Mouse (Mus musculus) liver, embryonic 14.5 days (tissue): Measurements from ENCODE around the gene Odf2l. TPM values are rescaled to one million over a fixed set of nuclear protein-coding genes. Genes with fewer than 3 reads are reported as not detected.

ENCODE experiments used
- ATAC-seq: fragments of 200-750 bp; cut with Nextera tagmentation; 2 replicates; pipeline ENCODE4 v1.8.0; 2017; ENCODE audit warnings: moderate number of reproducible peaks, mild to moderate bottlenecking, moderate library complexity; ENCODE audit not compliant: insufficient read depth
- DNase-seq, 3 experiments: peaks; one replicate each; pipeline ENCODE4 v3.0.0-alpha.2; 2012 to 2013; ENCODE audit warnings: low read depth in 3 of 3, low spot score in 3 of 3
- H3K27ac ChIP-seq: fragments of 300-500 bp; sonication (generic); 2 replicates; pipeline ENCODE4 v1.5.1; 2014; ENCODE audit warnings: moderate library complexity, mild to moderate bottlenecking, control low read depth, inconsistent platforms
- H3K27me3 ChIP-seq: fragments of 300-500 bp; sonication (generic); 2 replicates; pipeline ENCODE4 v1.6.1; 2014; ENCODE audit warnings: mild to moderate bottlenecking, low read length, moderate library complexity; ENCODE audit not compliant: control insufficient read depth, insufficient read depth
- H3K36me3 ChIP-seq: fragments of 300-500 bp; sonication (generic); replicated peaks from 2 replicates; pipeline ENCODE4 v1.6.1; 2014; ENCODE audit warnings: low read depth; ENCODE audit not compliant: control insufficient read depth, insufficient read depth
- H3K4me1 ChIP-seq, 2 experiments: fragments of 200-500 bp in 1 of 2; fragments of 300-500 bp in 1 of 2; sonication (generic) in 1 of 2; replicated peaks; 2 replicates each; pipeline ENCODE4 v1.6.1; 2012 to 2014; ENCODE audit warnings: antibody characterized with exemption in 1 of 2, inconsistent platforms in 1 of 2, low read length in 1 of 2; ENCODE audit not compliant: control insufficient read depth in 2 of 2, insufficient read depth in 2 of 2
- H3K4me2 ChIP-seq: fragments of 300-500 bp; sonication (generic); 2 replicates; pipeline ENCODE4 v1.6.1; 2014; ENCODE audit warnings: low read depth, mild to moderate bottlenecking, control low read depth, moderate library complexity
- H3K4me3 ChIP-seq, 2 experiments: fragments of 200-500 bp in 1 of 2; fragments of 300-500 bp in 1 of 2; sonication (generic) in 1 of 2; 2 replicates each; pipeline ENCODE4 v1.5.1; 2012 to 2014; ENCODE audit warnings: low read depth in 2 of 2, low read length in 2 of 2, mild to moderate bottlenecking in 2 of 2, control low read depth in 1 of 2, inconsistent platforms in 1 of 2, moderate library complexity in 1 of 2; ENCODE audit not compliant: insufficient read depth in 1 of 2
- H3K9ac ChIP-seq: fragments of 300-500 bp; sonication (generic); replicated peaks from 2 replicates; pipeline ENCODE4 v1.6.1; 2014; ENCODE audit warnings: mild to moderate bottlenecking, control low read depth, moderate library complexity
- H3K9me3 ChIP-seq: fragments of 300-500 bp; sonication (generic); 2 replicates; pipeline ENCODE4 v1.6.1; 2016; ENCODE audit warnings: low read length, mixed read lengths; ENCODE audit not compliant: control insufficient read depth
- CTCF ChIP-seq: IDR thresholded peaks from 2 replicates; pipeline ENCODE4 v1.5.1; 2016; ENCODE audit warnings: antibody characterized with exemption, low read depth, control low read depth
- EP300 ChIP-seq: IDR thresholded peaks from 2 replicates; pipeline ENCODE4 v1.6.1; 2016; ENCODE audit warnings: antibody characterized with exemption, low read depth
- WGBS: fragments of 180-500 bp; shearing (Covaris S2); extraction: QIAGEN DNeasy Blood & Tissue Kit; methylation state at CpG from one replicate; pipeline ENCODE4 v1.1.7; 2014; ENCODE audit not compliant: insufficient replicate concordance; 5-methylcytosine and 5-hydroxymethylcytosine counted together
- polyA plus RNA-seq, 2 experiments: library from polyadenylated mRNA; depleted of rRNA in 1 of 2; stranded (reverse) in 1 of 2; unstranded in 1 of 2; fragments of >200 nt; fragmentation: Nextera tagmentation in 1 of 2; extraction: Ambion mirVana in 1 of 2; gene quantifications; 2 replicates each; pipeline versions ENCODE4 v1.2.1 to v1.2.3; 2012 to 2014

The Odf2l gene
- polyA plus RNA-seq, 2 experiments = 5.6 to 7.6 TPM

GRCm38 (mm10) chr3:145147483-145147882 lies 29.1 kb downstream of the Odf2l start:
- WGBS = 71% methylated on average over 2 of the region's 2 CpGs
- no peaks in the 10 kb centered on the region for H3K27me3 ChIP-seq
- no peak overlapping the region for H3K27ac ChIP-seq
- no peak overlapping the region for H3K4me2 ChIP-seq
- H3K4me3 ChIP-seq = no peak overlapping the region
- H3K36me3 ChIP-seq = no peaks in the 10 kb centered on the region
- no peaks in the 10 kb centered on the region for H3K9me3 ChIP-seq
- H3K9ac ChIP-seq = no peak overlapping the region
- no peak for TF ChIP-seq EP300
- TF ChIP-seq CTCF = peak; percentile 16; the same call in 1 of the 2 replicates
- no peaks in the 10 kb centered on the region for H3K4me1 ChIP-seq
- ATAC-seq = no peak
- DNase-seq = no peak

- Histone ChIP-seq H3K27ac (no peak overlapping the region), H3K4me1 (no peaks in the 10 kb centered on the region), H3K9me3 (no peaks in the 10 kb centered on the region), H3K36me3 (no peaks in the 10 kb centered on the region), H3K27me3 (no peaks in the 10 kb centered on the region), H3K4me3 (no peak overlapping the region), H3K4me2 (no peak overlapping the region), H3K9ac (no peak overlapping the region)
- TF ChIP-seq CTCF (no peak), EP300 (no peak)
- no peak for DNase-seq
- ATAC-seq = no peak
Measured at GRCm38 (mm10) chr3:145147952-145148351, 29.6 kb downstream of the Odf2l start.

- H3K4me2 ChIP-seq = no peak overlapping the region
- no peak overlapping the region for H3K4me3 ChIP-seq
- TF ChIP-seq EP300 (no peak), CTCF (no peak)
- ATAC-seq (no peak), DNase-seq (no peak)
- no peaks in the 10 kb centered on the region for H3K4me1 ChIP-seq
- no peaks in the 10 kb centered on the region for H3K27me3 ChIP-seq
- no peaks in the 10 kb centered on the region for H3K9me3 ChIP-seq
- H3K27ac ChIP-seq = no peak overlapping the region
- H3K36me3 ChIP-seq = no peaks in the 10 kb centered on the region
- no peak overlapping the region for H3K9ac ChIP-seq
- WGBS = 75% methylated on average over 7 of the region's 7 CpGs
Measured at GRCm38 (mm10) chr3:145151092-145151491, 32.7 kb downstream of the Odf2l start.

GRCm38 (mm10) chr3:145151933-145152332 lies 33.5 kb downstream of the Odf2l start:
- no peak overlapping the region for H3K27ac ChIP-seq
- 74% methylated on average over 7 of the region's 7 CpGs for WGBS
- H3K4me1 ChIP-seq = no peaks in the 10 kb centered on the region
- H3K9ac ChIP-seq = no peak overlapping the region
- no peaks in the 10 kb centered on the region for H3K27me3 ChIP-seq
- DNase-seq (no peak), ATAC-seq (no peak)
- no peak overlapping the region for H3K4me3 ChIP-seq
- H3K36me3 ChIP-seq = no peaks in the 10 kb centered on the region
- TF ChIP-seq EP300 (no peak), CTCF (no peak)
- no peak overlapping the region for H3K4me2 ChIP-seq
- H3K9me3 ChIP-seq = no peaks in the 10 kb centered on the region

GRCm38 (mm10) chr3:145156883-145157282 lies 38.5 kb downstream of the Odf2l start:
- H3K27me3 ChIP-seq = no peaks in the 10 kb centered on the region
- ATAC-seq = no peak
- H3K4me3 ChIP-seq = no peak overlapping the region
- H3K4me2 ChIP-seq = no peak overlapping the region
- DNase-seq = no peak
- H3K36me3 ChIP-seq = no peaks in the 10 kb centered on the region
- no peaks in the 10 kb centered on the region for H3K4me1 ChIP-seq
- TF ChIP-seq EP300 = no peak
- no peak for TF ChIP-seq CTCF
- H3K9ac ChIP-seq = no peak overlapping the region
- no peaks in the 10 kb centered on the region for H3K9me3 ChIP-seq
- 79% methylated on average over 6 of the region's 6 CpGs for WGBS
- no peak overlapping the region for H3K27ac ChIP-seq
